Mouse (Mus musculus): ENCODE data around the gene G6pc3. TPM values are rescaled to one million over a fixed set of nuclear protein-coding genes. Genes with fewer than 3 reads are reported as not detected.

G6pc3 gene
- polyA plus RNA-seq, 1 experiment, result 33.0 TPM

DNA sequence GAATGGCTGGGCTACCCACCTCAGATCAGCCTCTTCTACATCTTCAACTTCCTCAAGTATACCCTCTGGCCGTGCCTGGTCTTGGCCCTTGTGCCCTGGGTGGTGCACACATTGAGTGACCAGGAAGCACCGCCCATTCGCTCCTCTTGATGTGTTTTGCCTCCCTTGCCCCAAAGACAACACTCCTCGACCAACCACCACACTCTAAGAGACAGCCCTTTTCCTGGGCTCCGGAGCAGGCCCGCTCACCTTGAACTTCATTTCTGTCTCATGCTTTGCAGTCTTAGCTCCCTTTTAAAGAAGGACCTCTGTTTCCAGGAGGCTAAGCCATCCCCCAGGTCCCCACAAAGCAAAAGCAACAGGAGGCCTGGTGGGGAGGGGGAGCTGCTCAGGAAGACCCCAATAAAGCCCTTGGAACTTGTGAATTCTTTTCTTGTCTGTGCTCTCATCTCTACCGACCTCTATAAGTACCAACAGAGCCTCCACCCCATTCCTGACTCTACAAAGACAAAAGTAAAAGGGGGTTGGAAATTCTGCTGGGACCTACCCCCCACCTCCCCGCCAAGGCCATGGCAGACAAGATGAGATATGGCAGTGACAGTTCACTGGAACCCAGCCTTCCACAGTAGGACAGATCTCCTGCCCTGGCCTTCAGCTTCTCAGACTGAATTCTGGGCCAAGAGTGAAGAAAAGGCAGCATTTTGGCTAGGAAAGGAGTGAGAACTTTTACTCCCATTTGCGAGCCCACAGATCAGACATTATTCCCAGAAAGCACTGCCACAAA lies 4.4 kb downstream of the G6pc3 start:
- H3K4me1 ChIP-seq (ENCODE audit: control insufficient read depth, insufficient read depth, low read length), result no peaks in the 10 kb centered on the region
- TF ChIP-seq CTCF (IDR thresholded peaks at IDR 0.05; ENCODE audit: low read depth, low read length) (no peak), POLR2A (IDR thresholded peaks at IDR 0.05; ENCODE audit: insufficient read depth, low read length) (no peak)
- no peaks in the 10 kb centered on the region for H3K27me3 ChIP-seq (ENCODE audit: control insufficient read depth, insufficient read depth, low read length, poor library complexity, severe bottlenecking)
- no peak overlapping the region for H3K27ac ChIP-seq (ENCODE audit: insufficient read depth, low read length)
- H3K9me3 ChIP-seq (replicated peaks; ENCODE audit: control insufficient read depth, insufficient read depth, low read length, poor library complexity, severe bottlenecking), result no peaks in the 10 kb centered on the region
- H3K9ac ChIP-seq (ENCODE audit: low read depth, poor library complexity, severe bottlenecking), result no peak overlapping the region
- 0 out of 2 replicates have a peak, but pooled peaks cover 5% of the 10 kb centered on the region for H3K36me3 ChIP-seq (ENCODE audit: control insufficient read depth, insufficient read depth, low read length, poor library complexity, severe bottlenecking)
- no peak overlapping the region for H3K4me3 ChIP-seq (ENCODE audit: low read depth, low read length)

DNA sequence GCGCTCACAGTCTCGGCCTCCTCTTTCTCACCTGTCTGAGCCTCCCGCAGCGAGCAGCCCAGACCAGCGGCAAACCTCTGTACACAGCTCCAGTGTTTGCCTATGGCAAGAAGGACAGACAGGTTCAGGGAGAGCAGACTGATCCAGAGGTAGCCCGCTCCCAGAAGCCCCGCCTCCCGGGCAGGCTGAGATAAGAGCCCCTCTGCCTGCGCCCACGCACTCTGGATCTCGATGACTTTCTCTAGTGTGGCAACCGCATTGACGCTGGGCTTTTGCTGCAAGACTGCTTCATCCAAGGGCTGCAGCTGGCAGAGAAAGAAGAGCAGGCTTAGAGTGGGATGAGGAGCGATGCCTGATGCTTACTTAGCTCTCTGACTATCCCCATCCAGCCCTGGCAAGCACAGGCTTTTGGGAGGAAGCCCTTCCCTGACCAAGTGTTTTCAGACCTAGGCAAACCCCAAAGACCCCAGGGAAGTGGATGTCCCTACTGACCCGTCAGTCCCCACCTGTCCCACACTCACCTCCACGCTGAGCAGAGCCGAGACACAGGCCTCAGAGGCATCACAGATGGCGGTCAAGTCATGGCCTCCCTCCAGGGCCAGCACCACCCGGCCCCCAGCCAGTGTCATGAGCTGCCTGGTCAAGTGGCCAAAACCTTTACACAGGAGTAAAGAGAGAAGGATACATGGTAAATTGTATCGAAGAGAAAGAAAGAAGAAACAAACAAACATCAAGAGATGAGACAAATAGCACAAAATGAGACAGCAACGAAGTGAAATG lies 6.8 kb downstream of the G6pc3 start:
- Histone ChIP-seq H3K9ac (ENCODE audit: low read depth, poor library complexity, severe bottlenecking) (no peak overlapping the region), H3K27me3 (ENCODE audit: control insufficient read depth, insufficient read depth, low read length, poor library complexity, severe bottlenecking) (no peaks in the 10 kb centered on the region), H3K36me3 (ENCODE audit: control insufficient read depth, insufficient read depth, low read length, poor library complexity, severe bottlenecking) (0 out of 2 replicates have a peak, but pooled peaks cover 5% of the 10 kb centered on the region), H3K4me1 (ENCODE audit: control insufficient read depth, insufficient read depth, low read length) (no peaks in the 10 kb centered on the region), H3K9me3 (replicated peaks; ENCODE audit: control insufficient read depth, insufficient read depth, low read length, poor library complexity, severe bottlenecking) (no peaks in the 10 kb centered on the region), H3K4me3 (ENCODE audit: low read depth, low read length) (no peak overlapping the region), H3K27ac (ENCODE audit: insufficient read depth, low read length) (no peak overlapping the region)
- no peak for TF ChIP-seq EP300 (IDR thresholded peaks at IDR 0.05; ENCODE audit: insufficient read depth, low read depth, low read length)
- TF ChIP-seq CTCF (IDR thresholded peaks at IDR 0.05; ENCODE audit: low read depth, low read length), result no peak
- no peak for TF ChIP-seq POLR2A (IDR thresholded peaks at IDR 0.05; ENCODE audit: insufficient read depth, low read length)

DNA sequence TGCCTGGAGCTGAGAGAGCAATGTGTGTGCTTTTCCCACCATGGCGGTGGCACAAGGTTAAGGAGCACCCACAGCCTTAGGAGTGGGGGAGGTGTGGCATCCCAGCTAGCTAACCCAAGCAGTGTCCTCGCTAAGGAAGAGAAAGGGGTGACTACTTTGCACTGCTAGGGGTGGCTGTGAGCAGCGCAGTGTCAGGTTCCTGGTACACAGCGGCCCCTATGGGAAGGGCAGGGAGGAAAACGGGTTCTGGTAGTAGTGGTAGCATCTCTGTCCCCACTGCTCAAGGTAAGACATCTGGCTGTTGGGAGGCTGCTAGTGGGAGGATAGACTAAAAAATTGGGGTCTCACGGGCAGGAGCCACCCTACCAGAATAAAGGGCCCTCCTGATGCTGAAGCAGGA lies 8.8 kb downstream of the G6pc3 start:
- H3K27ac ChIP-seq (ENCODE audit: insufficient read depth, low read length), result no peak overlapping the region
- no peaks in the 10 kb centered on the region for H3K27me3 ChIP-seq (ENCODE audit: control insufficient read depth, insufficient read depth, low read length, poor library complexity, severe bottlenecking)
- no peaks in the 10 kb centered on the region for H3K9me3 ChIP-seq (replicated peaks; ENCODE audit: control insufficient read depth, insufficient read depth, low read length, poor library complexity, severe bottlenecking)
- TF ChIP-seq CTCF (IDR thresholded peaks at IDR 0.05; ENCODE audit: low read depth, low read length) (no peak), POLR2A (IDR thresholded peaks at IDR 0.05; ENCODE audit: insufficient read depth, low read length) (no peak), EP300 (IDR thresholded peaks at IDR 0.05; ENCODE audit: insufficient read depth, low read depth, low read length) (no peak)
- 0 out of 2 replicates have a peak, but pooled peaks cover 2% of the 10 kb centered on the region for H3K36me3 ChIP-seq (ENCODE audit: control insufficient read depth, insufficient read depth, low read length, poor library complexity, severe bottlenecking)
- no peak overlapping the region for H3K9ac ChIP-seq (ENCODE audit: low read depth, poor library complexity, severe bottlenecking)
- H3K4me1 ChIP-seq (ENCODE audit: control insufficient read depth, insufficient read depth, low read length), result peaks cover 2% of the 10 kb centered on the region
- no peak overlapping the region for H3K4me3 ChIP-seq (ENCODE audit: low read depth, low read length)

DNA sequence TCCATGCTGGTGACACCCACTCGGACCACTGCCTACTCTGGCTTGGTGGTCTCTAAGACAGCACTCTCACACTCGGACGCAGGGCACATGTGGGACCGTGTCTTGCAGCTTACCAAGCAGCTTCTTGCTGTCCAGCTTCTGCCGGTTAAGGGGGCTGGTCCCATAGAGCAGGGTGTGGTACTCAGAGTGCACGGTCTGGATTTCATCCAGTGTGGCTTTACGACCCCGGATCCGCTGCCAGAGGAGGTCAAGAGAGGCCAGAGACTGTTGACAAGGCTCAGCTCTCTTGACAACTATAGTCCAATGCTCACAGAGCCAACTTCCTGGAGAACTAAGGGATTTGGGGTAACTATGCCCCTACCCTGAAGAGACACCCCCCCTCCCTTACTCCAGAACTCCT lies 10.4 kb downstream of the G6pc3 start:
- 0 out of 2 replicates have a peak, but pooled peaks cover 4% of the 10 kb centered on the region for H3K36me3 ChIP-seq (ENCODE audit: control insufficient read depth, insufficient read depth, low read length, poor library complexity, severe bottlenecking)
- TF ChIP-seq POLR2A (IDR thresholded peaks at IDR 0.05; ENCODE audit: insufficient read depth, low read length) (no peak), CTCF (IDR thresholded peaks at IDR 0.05; ENCODE audit: low read depth, low read length) (no peak), EP300 (IDR thresholded peaks at IDR 0.05; ENCODE audit: insufficient read depth, low read depth, low read length) (no peak)

DNA sequence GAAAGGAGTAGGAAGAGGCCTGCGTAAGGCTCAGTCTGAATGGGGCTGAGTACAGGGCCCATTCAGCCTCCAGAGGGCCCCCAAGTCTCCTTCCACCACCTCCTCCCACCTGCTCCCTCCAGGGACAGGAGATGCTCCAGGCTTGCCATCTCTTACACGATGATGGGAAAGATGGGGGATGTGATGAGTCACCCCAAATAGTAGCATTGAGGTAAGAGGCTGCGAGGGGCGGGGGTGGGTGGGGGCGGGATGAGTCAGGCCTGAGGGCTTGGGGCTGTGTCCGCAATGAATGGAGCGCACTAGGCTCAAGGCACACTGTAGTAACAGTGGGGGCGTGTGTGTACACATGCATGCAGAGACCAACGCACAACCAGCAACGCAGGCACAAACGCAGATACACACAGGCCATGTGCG lies 12.0 kb downstream of the G6pc3 start:
- Histone ChIP-seq H3K4me3 (ENCODE audit: low read depth, low read length) (no peak overlapping the region), H3K4me1 (ENCODE audit: control insufficient read depth, insufficient read depth, low read length) (peaks cover 2% of the 10 kb centered on the region), H3K27ac (ENCODE audit: insufficient read depth, low read length) (no peak overlapping the region), H3K9ac (ENCODE audit: low read depth, poor library complexity, severe bottlenecking) (no peak overlapping the region), H3K27me3 (ENCODE audit: control insufficient read depth, insufficient read depth, low read length, poor library complexity, severe bottlenecking) (no peaks in the 10 kb centered on the region), H3K36me3 (ENCODE audit: control insufficient read depth, insufficient read depth, low read length, poor library complexity, severe bottlenecking) (0 out of 2 replicates have a peak, but pooled peaks cover 4% of the 10 kb centered on the region), H3K9me3 (replicated peaks; ENCODE audit: control insufficient read depth, insufficient read depth, low read length, poor library complexity, severe bottlenecking) (no peaks in the 10 kb centered on the region)
- TF ChIP-seq POLR2A (IDR thresholded peaks at IDR 0.05; ENCODE audit: insufficient read depth, low read length) (no peak), CTCF (IDR thresholded peaks at IDR 0.05; ENCODE audit: low read depth, low read length) (peak; percentile 36), EP300 (IDR thresholded peaks at IDR 0.05; ENCODE audit: insufficient read depth, low read depth, low read length) (no peak)

More for the DNA sequence above, 10.4 kb downstream of the G6pc3 start:
- H3K4me3 ChIP-seq (ENCODE audit: low read depth, low read length), result no peak overlapping the region
- H3K27me3 ChIP-seq (ENCODE audit: control insufficient read depth, insufficient read depth, low read length, poor library complexity, severe bottlenecking), result no peaks in the 10 kb centered on the region
- peaks cover 2% of the 10 kb centered on the region for H3K4me1 ChIP-seq (ENCODE audit: control insufficient read depth, insufficient read depth, low read length)
- H3K9ac ChIP-seq (ENCODE audit: low read depth, poor library complexity, severe bottlenecking), result no peak overlapping the region
- no peak overlapping the region for H3K27ac ChIP-seq (ENCODE audit: insufficient read depth, low read length)
- H3K9me3 ChIP-seq (replicated peaks; ENCODE audit: control insufficient read depth, insufficient read depth, low read length, poor library complexity, severe bottlenecking), result no peaks in the 10 kb centered on the region

All from ES-Bruce4 (cell line).